Mouse (Mus musculus): ENCODE data around the gene Myo15b.

Myo15b gene

GRCm38 (mm10) chr11:115941980-115942379 lies 83.8 kb downstream of the Myo15b start:
- peak; percentile 17 for DNase-seq (ENCODE audit: low read depth, low spot score)

Data from R1 (cell line).